Mouse (Mus musculus): ENCODE data around the gene Itpk1.

DNA sequence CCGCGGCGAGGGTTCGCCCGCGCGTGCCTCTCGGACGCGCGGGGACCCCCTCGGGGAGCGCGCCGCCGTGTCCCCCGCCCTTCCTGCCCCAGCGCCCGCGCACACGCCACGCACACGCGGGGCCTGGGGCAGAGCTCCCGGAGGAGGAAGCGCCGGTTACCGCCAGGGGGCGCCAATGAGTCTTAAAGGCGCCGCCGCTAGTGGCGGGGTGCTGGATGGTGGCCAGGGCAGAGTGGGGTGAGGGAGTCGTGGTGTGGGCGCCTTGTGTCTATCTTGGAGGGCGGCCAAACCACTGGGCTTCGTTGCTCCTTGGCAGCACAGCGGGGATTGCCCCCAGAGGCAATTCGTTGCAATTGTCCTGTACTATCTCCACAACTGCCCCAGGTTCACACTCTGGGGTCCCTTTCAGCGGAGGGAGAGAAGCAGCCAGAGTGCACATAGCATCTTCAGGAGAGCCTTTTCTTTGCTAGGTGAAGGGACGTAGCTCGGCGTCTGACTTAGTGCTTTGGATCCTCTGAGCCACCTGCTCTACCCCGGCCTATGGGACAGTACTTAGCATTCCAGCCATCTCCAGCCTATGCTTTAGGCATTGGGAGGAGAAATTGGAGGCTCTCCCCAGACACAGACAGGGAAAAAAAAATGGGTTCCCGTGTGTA lies 614 bp upstream of the Itpk1 start:
- TF ChIP-seq MYOD1 (IDR thresholded peaks at IDR 0.05; ENCODE audit: control insufficient read depth, insufficient read length, low read depth) (no peak), CTCF (IDR thresholded peaks at IDR 0.05; ENCODE audit: control insufficient read depth, insufficient read depth, insufficient read length) (peak; percentile 94), MAX (IDR thresholded peaks at IDR 0.05) (no peak)

All from C2C12 (cell line).